Mouse (Mus musculus): ENCODE data around the gene Noto.

DNA sequence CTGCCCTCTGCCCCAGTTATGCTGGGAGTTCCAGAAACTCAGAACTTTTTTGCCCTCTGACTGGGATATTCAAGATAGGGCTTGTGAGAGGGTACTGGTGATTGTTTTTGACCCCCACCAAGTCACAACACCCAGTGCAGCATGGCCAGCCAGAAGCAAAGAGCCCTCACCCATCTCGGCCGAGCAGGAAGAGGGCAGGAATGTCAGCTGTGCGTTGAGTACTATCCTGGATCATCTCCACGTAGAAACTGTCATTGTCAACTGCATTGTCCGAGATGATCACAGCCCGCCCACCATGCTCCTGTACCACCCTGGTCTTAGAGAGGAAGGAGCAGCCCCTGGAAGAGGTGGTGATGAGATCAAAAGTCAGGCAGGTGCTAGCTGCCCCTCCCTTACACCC is 23.7 kb downstream of the Noto start:
- TF ChIP-seq CTCF (IDR thresholded peaks at IDR 0.05; ENCODE audit: low read depth, low read length) = no peak
- TF ChIP-seq POLR2A (IDR thresholded peaks at IDR 0.05; ENCODE audit: borderline replicate concordance, low read depth, low read length) = no peak
